Mouse (Mus musculus): ENCODE measurements at regions not wholly inside any gene's neighbourhood (a gene's known extent, or its start where the extent isn't known, plus 50 kb on each side); places are given as distances from the start of the nearest gene placed in this dataset.
A peak's percentile ranks its signal among the peaks of the same experiment; 100 is the strongest.

DNA sequence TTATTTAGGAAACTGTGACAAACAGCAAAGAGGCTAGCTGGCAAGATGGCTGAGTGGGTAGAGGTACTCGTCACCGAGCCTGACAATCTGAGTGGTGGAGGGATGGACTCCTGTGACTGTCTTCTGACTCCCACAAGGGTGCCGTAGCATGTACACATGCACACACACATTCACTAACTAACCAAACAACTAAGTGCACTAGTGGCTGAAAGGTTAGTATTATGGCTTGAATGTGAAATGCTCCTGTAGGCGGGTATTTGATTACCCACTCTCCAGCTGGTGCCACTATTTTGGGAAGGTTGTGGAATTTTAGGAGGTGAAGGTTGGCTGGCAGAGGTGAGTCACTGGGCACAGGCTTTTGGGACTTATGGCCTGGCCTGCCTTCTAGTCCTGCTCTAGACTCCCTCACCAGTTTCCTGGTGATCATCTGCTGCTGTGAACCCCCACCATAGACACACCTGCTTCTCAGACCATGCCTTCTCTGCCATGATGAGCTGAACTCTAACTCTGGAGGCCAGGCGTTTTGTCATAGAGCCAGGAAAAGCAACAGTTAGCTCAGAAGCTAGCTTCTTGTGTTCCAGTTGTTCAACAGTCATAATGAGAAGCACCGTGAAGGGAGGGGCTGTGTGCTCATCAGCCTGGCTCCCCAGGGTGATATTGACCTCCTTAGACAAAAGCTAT is 131.5 kb upstream of the Eif4g2 start:
- H3K27me3 ChIP-seq (replicated peaks; ENCODE audit: control insufficient read depth, insufficient read depth, low read length), result no peaks in the 10 kb centered on the region
- no peak overlapping the region for H3K4me2 ChIP-seq (ENCODE audit: low read length)
- no peak overlapping the region for H3K9ac ChIP-seq (ENCODE audit: low read length)
- no peaks in the 10 kb centered on the region for H3K9me3 ChIP-seq (ENCODE audit: control insufficient read depth, low read length)
- H3K4me1 ChIP-seq (replicated peaks; ENCODE audit: control insufficient read depth, insufficient read depth, low read length), result peaks cover 7% of the 10 kb centered on the region; the same call in 1 of the 2 replicates
- no peak overlapping the region for H3K4me3 ChIP-seq (ENCODE audit: low read depth, low read length)
- no peaks in the 10 kb centered on the region for H3K36me3 ChIP-seq (ENCODE audit: control insufficient read depth, insufficient read depth, low read length)
- H3K27ac ChIP-seq (ENCODE audit: low read depth), result no peak overlapping the region
- ATAC-seq (replicated peaks; ENCODE audit: low FRiP score, low TSS enrichment, low read depth) (no peak), DNase-seq (ENCODE audit: low spot score) (no peak)
- 90% methylated on average over 6 of the region's 6 CpGs for WGBS

DNA sequence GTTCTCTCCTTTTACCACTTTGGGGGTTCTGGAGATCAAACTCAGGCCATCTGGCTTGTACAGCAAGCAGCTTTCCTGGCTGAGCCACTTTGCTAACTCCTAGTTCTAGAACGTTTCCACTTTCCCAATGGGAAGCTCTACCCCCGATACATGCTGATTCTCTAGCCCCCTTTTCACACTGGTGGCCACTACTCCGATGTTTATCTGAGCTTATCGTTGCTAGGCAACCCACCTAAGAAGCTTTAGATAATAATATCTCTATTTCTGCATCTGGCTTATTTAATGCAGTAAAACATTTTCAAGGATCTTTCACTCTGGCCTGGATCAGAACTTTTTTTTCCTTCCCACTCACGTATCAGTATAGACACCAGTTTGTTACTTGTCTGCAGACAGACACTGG is 129.4 kb upstream of the Eif4g2 start:
- ATAC-seq (replicated peaks; ENCODE audit: low FRiP score, low TSS enrichment, low read depth), result no peak

DNA sequence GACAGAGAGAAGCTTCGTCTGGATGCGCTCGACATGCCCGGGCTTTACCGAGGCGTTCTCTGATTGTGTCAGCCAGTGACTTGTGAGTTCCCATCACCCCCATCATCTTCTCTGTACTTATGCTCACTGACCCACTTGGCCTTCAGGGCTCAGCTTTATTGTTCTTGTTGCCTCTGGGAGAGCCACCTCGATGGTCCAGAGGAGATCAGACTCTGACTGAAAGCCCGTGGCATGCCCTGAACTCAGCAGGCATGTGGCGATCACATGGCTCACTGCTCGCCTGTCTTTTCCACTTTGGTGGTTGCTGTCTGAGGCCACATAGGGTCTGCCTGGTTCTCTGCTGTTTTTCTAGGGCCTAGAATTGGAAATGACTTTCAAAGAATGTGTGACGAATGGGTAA is 128.8 kb upstream of the Eif4g2 start:
- no peaks in the 10 kb centered on the region for H3K36me3 ChIP-seq (ENCODE audit: control insufficient read depth, insufficient read depth, low read length)
- no peak overlapping the region for H3K4me3 ChIP-seq (ENCODE audit: low read depth, low read length)
- peaks cover 7% of the 10 kb centered on the region; the same call in 1 of the 2 replicates for H3K4me1 ChIP-seq (replicated peaks; ENCODE audit: control insufficient read depth, insufficient read depth, low read length)
- ATAC-seq (replicated peaks; ENCODE audit: low FRiP score, low TSS enrichment, low read depth), result no peak
- DNase-seq (ENCODE audit: low spot score), result no peak
- H3K27me3 ChIP-seq (replicated peaks; ENCODE audit: control insufficient read depth, insufficient read depth, low read length), result no peaks in the 10 kb centered on the region
- H3K27ac ChIP-seq (ENCODE audit: low read depth), result no peak overlapping the region
- 85% methylated on average over 11 of the region's 11 CpGs for WGBS
- H3K9ac ChIP-seq (ENCODE audit: low read length), result no peak overlapping the region
- H3K9me3 ChIP-seq (ENCODE audit: control insufficient read depth, low read length), result no peaks in the 10 kb centered on the region
- H3K4me2 ChIP-seq (ENCODE audit: low read length), result no peak overlapping the region

More for the DNA sequence above, 129.4 kb upstream of the Eif4g2 start:
- WGBS, result 40% methylated on average over 5 of the region's 5 CpGs
- H3K9ac ChIP-seq (ENCODE audit: low read length), result no peak overlapping the region
- H3K27me3 ChIP-seq (replicated peaks; ENCODE audit: control insufficient read depth, insufficient read depth, low read length), result no peaks in the 10 kb centered on the region
- no peak overlapping the region for H3K4me3 ChIP-seq (ENCODE audit: low read depth, low read length)
- DNase-seq (ENCODE audit: low spot score), result no peak
- H3K27ac ChIP-seq (ENCODE audit: low read depth), result no peak overlapping the region
- H3K9me3 ChIP-seq (ENCODE audit: control insufficient read depth, low read length), result no peaks in the 10 kb centered on the region
- no peaks in the 10 kb centered on the region for H3K36me3 ChIP-seq (ENCODE audit: control insufficient read depth, insufficient read depth, low read length)
- H3K4me1 ChIP-seq (replicated peaks; ENCODE audit: control insufficient read depth, insufficient read depth, low read length), result peaks cover 7% of the 10 kb centered on the region; the same call in 1 of the 2 replicates
- no peak overlapping the region for H3K4me2 ChIP-seq (ENCODE audit: low read length)

DNA sequence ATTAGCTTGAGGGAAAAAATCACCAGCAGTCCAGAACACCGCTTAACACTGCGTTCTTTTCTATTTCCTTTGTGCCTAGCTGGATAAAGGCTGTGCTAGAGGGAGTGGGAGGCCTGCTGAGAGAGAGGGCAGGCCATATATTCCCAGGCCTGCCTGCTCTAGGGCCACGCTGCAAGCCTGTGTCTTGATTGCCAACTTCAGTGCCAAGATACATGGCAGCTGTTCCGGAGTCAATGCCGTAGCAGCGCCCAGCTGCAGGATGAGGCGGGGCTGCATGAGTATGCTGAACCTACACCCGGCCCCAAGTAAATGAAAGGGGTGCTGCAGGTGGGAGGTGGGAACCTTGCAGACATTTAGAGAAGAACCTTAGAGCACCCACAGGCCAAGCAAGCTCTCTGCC is 127.5 kb upstream of the Eif4g2 start:
- H3K4me2 ChIP-seq (ENCODE audit: low read length), result no peak overlapping the region
- no peaks in the 10 kb centered on the region for H3K27me3 ChIP-seq (replicated peaks; ENCODE audit: control insufficient read depth, insufficient read depth, low read length)
- no peak for ATAC-seq (replicated peaks; ENCODE audit: low FRiP score, low TSS enrichment, low read depth)
- H3K9me3 ChIP-seq (ENCODE audit: control insufficient read depth, low read length), result no peaks in the 10 kb centered on the region
- H3K36me3 ChIP-seq (ENCODE audit: control insufficient read depth, insufficient read depth, low read length), result no peaks in the 10 kb centered on the region
- H3K4me3 ChIP-seq (ENCODE audit: low read depth, low read length), result no peak overlapping the region
- no peak for DNase-seq (ENCODE audit: low spot score)
- no peak overlapping the region for H3K27ac ChIP-seq (ENCODE audit: low read depth)
- 84% methylated on average over 8 of the region's 8 CpGs for WGBS
- 0 out of 2 replicates have a peak, but pooled peaks cover 4% of the 10 kb centered on the region for H3K4me1 ChIP-seq (replicated peaks; ENCODE audit: control insufficient read depth, insufficient read depth, low read length)
- no peak overlapping the region for H3K9ac ChIP-seq (ENCODE audit: low read length)

DNA sequence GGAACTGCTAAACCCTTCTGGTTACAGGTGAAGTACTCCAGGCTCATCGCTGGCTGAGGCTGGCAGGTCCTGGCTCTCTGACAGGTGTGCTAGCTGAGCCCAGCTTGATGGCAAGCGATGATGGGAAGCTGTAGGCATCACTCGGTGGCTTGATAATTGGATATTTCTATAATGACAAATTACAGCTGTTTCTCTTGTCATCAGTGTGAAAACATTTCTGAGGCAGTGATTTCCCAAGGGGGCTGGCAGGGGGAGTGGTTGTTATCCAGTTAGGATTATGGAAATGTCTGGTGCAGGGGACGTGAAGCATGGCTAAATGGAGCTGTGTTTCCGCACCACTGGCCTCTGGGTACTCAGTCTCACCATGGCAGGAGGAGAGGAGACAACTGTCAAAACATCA is 123.0 kb upstream of the Eif4g2 start:
- H3K4me1 ChIP-seq (replicated peaks; ENCODE audit: control insufficient read depth, insufficient read depth, low read length), result no peaks in the 10 kb centered on the region
- no peak overlapping the region for H3K4me3 ChIP-seq (ENCODE audit: low read depth, low read length)
- H3K27ac ChIP-seq (ENCODE audit: low read depth), result no peak overlapping the region
- no peaks in the 10 kb centered on the region for H3K36me3 ChIP-seq (ENCODE audit: control insufficient read depth, insufficient read depth, low read length)
- DNase-seq (ENCODE audit: low spot score) (no peak), ATAC-seq (replicated peaks; ENCODE audit: low FRiP score, low TSS enrichment, low read depth) (no peak)
- H3K27me3 ChIP-seq (replicated peaks; ENCODE audit: control insufficient read depth, insufficient read depth, low read length), result no peaks in the 10 kb centered on the region
- H3K9ac ChIP-seq (ENCODE audit: low read length), result no peak overlapping the region
- 71% methylated on average over 5 of the region's 5 CpGs for WGBS
- 0 out of 2 replicates have a peak, but pooled peaks cover 5% of the 10 kb centered on the region for H3K9me3 ChIP-seq (ENCODE audit: control insufficient read depth, low read length)
- no peak overlapping the region for H3K4me2 ChIP-seq (ENCODE audit: low read length)

DNA sequence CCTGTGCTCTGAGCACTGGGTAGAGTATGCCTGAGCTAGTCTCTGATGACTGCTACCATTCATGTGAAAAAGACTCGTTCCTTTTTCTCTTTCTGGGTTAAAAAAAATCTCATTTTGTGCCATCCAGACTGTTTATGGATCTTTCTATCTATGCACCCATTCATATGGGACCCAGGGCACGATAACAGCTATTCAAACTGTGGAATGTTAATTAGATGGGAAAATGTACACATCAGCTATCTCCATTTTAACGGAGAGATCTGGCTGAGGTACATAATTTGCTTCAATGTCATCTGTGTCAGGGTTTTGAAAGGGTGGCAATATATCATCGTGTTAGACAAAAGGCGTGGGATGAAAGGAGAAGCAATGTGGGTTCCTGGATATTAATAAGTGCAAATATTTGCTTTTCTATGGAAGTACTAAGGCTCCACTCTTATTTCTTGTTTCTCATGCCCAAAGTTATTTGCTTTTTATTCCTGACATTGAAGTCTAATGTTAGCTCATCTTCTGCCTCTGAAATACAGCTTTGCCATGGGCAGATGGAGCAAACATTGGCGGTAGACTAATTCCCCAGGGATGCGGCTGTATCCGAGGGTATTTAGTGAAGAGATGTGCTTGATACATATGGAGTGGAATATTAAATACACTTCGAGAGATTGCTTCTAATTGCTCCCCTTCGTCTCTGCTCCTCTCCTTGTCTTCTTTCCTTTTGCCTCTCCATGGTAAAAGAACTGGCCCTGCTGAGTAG is 116.0 kb upstream of the Eif4g2 start:
- H3K9me3 ChIP-seq (ENCODE audit: control insufficient read depth, low read length), result no peaks in the 10 kb centered on the region
- H3K36me3 ChIP-seq (ENCODE audit: control insufficient read depth, insufficient read depth, low read length), result no peaks in the 10 kb centered on the region
- 59% methylated on average over 10 of the region's 10 CpGs for WGBS
- no peaks in the 10 kb centered on the region for H3K27me3 ChIP-seq (replicated peaks; ENCODE audit: control insufficient read depth, insufficient read depth, low read length)
- H3K4me2 ChIP-seq (ENCODE audit: low read length), result no peak overlapping the region
- DNase-seq (ENCODE audit: low spot score) (no peak), ATAC-seq (replicated peaks; ENCODE audit: low FRiP score, low TSS enrichment, low read depth) (no peak)
- no peak overlapping the region for H3K27ac ChIP-seq (ENCODE audit: low read depth)
- H3K9ac ChIP-seq (ENCODE audit: low read length), result no peak overlapping the region
- no peak overlapping the region for H3K4me3 ChIP-seq (ENCODE audit: low read depth, low read length)
- no peaks in the 10 kb centered on the region for H3K4me1 ChIP-seq (replicated peaks; ENCODE audit: control insufficient read depth, insufficient read depth, low read length)

DNA sequence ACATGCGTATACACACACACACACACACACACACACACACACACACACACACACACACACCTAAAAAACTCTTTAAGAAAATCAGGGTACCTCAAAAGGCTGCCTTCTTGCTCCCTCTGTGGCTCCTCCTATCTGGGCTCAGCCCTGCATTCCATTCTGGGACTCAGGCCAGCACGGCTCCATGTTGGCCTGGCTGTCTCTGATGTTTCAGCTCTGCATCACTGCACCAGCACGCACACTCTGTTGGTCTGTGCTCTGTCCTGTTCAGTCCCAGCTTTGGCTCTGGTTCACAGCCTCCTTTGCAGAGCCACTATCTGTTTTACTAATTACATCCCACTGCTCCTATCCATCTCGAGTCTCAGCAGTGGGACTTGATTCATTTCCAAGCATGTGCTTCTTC is 108.8 kb upstream of the Eif4g2 start:
- Histone ChIP-seq H3K9me3 (ENCODE audit: control insufficient read depth, low read length) (no peaks in the 10 kb centered on the region), H3K36me3 (ENCODE audit: control insufficient read depth, insufficient read depth, low read length) (no peaks in the 10 kb centered on the region), H3K4me3 (ENCODE audit: low read depth, low read length) (no peak overlapping the region), H3K27me3 (replicated peaks; ENCODE audit: control insufficient read depth, insufficient read depth, low read length) (no peaks in the 10 kb centered on the region), H3K4me1 (replicated peaks; ENCODE audit: control insufficient read depth, insufficient read depth, low read length) (0 out of 2 replicates have a peak, but pooled peaks cover 6% of the 10 kb centered on the region), H3K4me2 (ENCODE audit: low read length) (no peak overlapping the region), H3K27ac (ENCODE audit: low read depth) (no peak overlapping the region), H3K9ac (ENCODE audit: low read length) (no peak overlapping the region)
- ATAC-seq (replicated peaks; ENCODE audit: low FRiP score, low TSS enrichment, low read depth) (peak; percentile 87), DNase-seq (ENCODE audit: low spot score) (no peak)
- 57% methylated on average over 4 of the region's 4 CpGs for WGBS

DNA sequence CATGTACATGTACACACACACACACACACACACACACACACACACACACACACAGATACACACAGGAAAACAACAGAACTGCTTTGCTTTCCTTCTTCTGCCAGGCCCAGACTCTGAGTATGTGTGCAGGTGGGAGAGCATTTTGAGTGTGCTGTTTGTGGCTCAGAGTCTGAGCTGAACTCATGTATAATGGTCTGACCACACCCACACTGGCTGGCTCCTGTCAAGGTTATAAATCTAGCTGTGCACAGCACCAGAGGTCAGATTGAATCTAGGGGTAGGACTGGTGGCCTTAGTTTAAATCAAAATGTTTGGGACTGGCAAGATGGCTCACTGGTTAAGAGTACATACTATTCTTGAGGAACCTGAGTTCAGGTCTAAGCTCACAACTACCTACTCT is 108.4 kb upstream of the Eif4g2 start:
- H3K4me1 ChIP-seq (replicated peaks; ENCODE audit: control insufficient read depth, insufficient read depth, low read length), result 0 out of 2 replicates have a peak, but pooled peaks cover 6% of the 10 kb centered on the region
- no peak overlapping the region for H3K4me2 ChIP-seq (ENCODE audit: low read length)
- no peak overlapping the region for H3K9ac ChIP-seq (ENCODE audit: low read length)
- H3K36me3 ChIP-seq (ENCODE audit: control insufficient read depth, insufficient read depth, low read length), result no peaks in the 10 kb centered on the region
- no peak for ATAC-seq (replicated peaks; ENCODE audit: low FRiP score, low TSS enrichment, low read depth)
- no peak for DNase-seq (ENCODE audit: low spot score)
- no peaks in the 10 kb centered on the region for H3K9me3 ChIP-seq (ENCODE audit: control insufficient read depth, low read length)
- H3K27me3 ChIP-seq (replicated peaks; ENCODE audit: control insufficient read depth, insufficient read depth, low read length), result no peaks in the 10 kb centered on the region
- no peak overlapping the region for H3K27ac ChIP-seq (ENCODE audit: low read depth)
- no peak overlapping the region for H3K4me3 ChIP-seq (ENCODE audit: low read depth, low read length)

DNA sequence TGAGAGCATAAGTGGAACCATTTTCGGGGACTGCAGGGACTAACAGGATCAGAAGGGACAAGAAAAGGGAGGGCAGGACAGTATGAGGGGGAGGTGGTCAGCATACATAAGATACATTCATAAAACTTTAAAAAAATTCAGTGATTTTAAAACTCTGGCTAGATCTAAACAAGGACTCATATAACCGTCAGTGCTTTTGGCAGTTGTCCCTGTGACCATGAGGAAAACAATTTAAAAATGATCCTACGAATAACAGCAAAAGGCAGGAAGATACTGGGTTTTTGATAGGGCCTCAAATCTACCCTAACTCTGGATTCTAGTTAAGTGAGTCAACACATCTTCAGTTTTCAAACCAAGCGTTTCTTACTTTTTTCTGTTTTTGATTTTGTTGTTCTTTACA is 106.9 kb upstream of the Eif4g2 start:
- no peaks in the 10 kb centered on the region for H3K36me3 ChIP-seq (ENCODE audit: control insufficient read depth, insufficient read depth, low read length)
- H3K4me3 ChIP-seq (ENCODE audit: low read depth, low read length), result no peak overlapping the region
- ATAC-seq (replicated peaks; ENCODE audit: low FRiP score, low TSS enrichment, low read depth), result no peak
- H3K4me2 ChIP-seq (ENCODE audit: low read length), result no peak overlapping the region
- 0 out of 2 replicates have a peak, but pooled peaks cover 6% of the 10 kb centered on the region for H3K4me1 ChIP-seq (replicated peaks; ENCODE audit: control insufficient read depth, insufficient read depth, low read length)
- H3K27ac ChIP-seq (ENCODE audit: low read depth), result no peak overlapping the region
- no peak overlapping the region for H3K9ac ChIP-seq (ENCODE audit: low read length)
- H3K27me3 ChIP-seq (replicated peaks; ENCODE audit: control insufficient read depth, insufficient read depth, low read length), result no peaks in the 10 kb centered on the region
- no peaks in the 10 kb centered on the region for H3K9me3 ChIP-seq (ENCODE audit: control insufficient read depth, low read length)
- 72% methylated on average over 4 of the region's 4 CpGs for WGBS
- no peak for DNase-seq (ENCODE audit: low spot score)

Data from intestine, embryonic 14.5 days (tissue).